Mouse (Mus musculus) hindbrain, embryonic 14.5 days (tissue): ENCODE measurements around the gene Slc39a7. TPM values are rescaled to one million over a fixed set of nuclear protein-coding genes. Genes with fewer than 3 reads are reported as not detected.
"Not testable (repeated sequence)": the region's sequence is repeated elsewhere in the genome, so short reads cannot be mapped to it uniquely, and the experiment has no call there.

Source experiments
- ATAC-seq: fragments of 200-750 bp; cut with Nextera tagmentation; 2 replicates; pipeline ENCODE4 v1.8.0; 2017; ENCODE audit warnings: moderate number of reproducible peaks, mild to moderate bottlenecking, moderate TSS enrichment, moderate library complexity; ENCODE audit not compliant: low FRiP score
- DNase-seq: peaks from one replicate; pipeline ENCODE4 v3.0.0-alpha.2; 2015; ENCODE audit warnings: low spot score
- H3K27ac ChIP-seq: fragments of 300-500 bp; sonication (generic); 2 replicates; pipeline ENCODE4 v1.5.1; 2014; ENCODE audit warnings: mild to moderate bottlenecking, moderate library complexity
- H3K27me3 ChIP-seq: fragments of 300-500 bp; sonication (generic); 2 replicates; pipeline ENCODE4 v1.6.1; 2014; ENCODE audit warnings: mild to moderate bottlenecking, low read length, mixed read lengths; ENCODE audit not compliant: control insufficient read depth, insufficient read depth
- H3K36me3 ChIP-seq: fragments of 300-500 bp; sonication (generic); replicated peaks from 2 replicates; pipeline ENCODE4 v1.6.1; 2014; ENCODE audit not compliant: control insufficient read depth, insufficient read depth
- H3K4me1 ChIP-seq: fragments of 300-500 bp; sonication (generic); replicated peaks from 2 replicates; pipeline ENCODE4 v1.6.1; 2014; ENCODE audit warnings: antibody characterized with exemption, low read length, mixed read lengths; ENCODE audit not compliant: control insufficient read depth, insufficient read depth
- H3K4me2 ChIP-seq: fragments of 300-500 bp; sonication (generic); replicated peaks from 2 replicates; pipeline ENCODE4 v1.6.1; 2014; ENCODE audit warnings: mild to moderate bottlenecking, moderate library complexity
- H3K4me3 ChIP-seq: fragments of 300-500 bp; sonication (generic); replicated peaks from 2 replicates; pipeline ENCODE4 v1.5.1; 2014; ENCODE audit warnings: mild to moderate bottlenecking, low read length
- H3K9ac ChIP-seq: fragments of 300-500 bp; sonication (generic); 2 replicates; pipeline ENCODE4 v1.6.1; 2014
- H3K9me3 ChIP-seq: fragments of 300-500 bp; sonication (generic); 2 replicates; pipeline ENCODE4 v1.6.1; 2016; ENCODE audit warnings: low read length; ENCODE audit not compliant: control insufficient read depth
- WGBS: fragments of 180-500 bp; shearing (Covaris S2); extraction: QIAGEN DNeasy Blood & Tissue Kit; methylation state at CpG from one replicate; pipeline ENCODE4 v1.1.7; 2014; 5-methylcytosine and 5-hydroxymethylcytosine counted together
- polyA plus RNA-seq: library from polyadenylated mRNA; unstranded; fragments of >200 nt; fragmentation: Nextera tagmentation; extraction: Ambion mirVana; gene quantifications from 2 replicates; pipeline ENCODE4 v1.2.1, GENCODE M21; 2014

The Slc39a7 gene
- polyA plus RNA-seq, 1 experiment from 2014 or later, result 87.1 TPM

GRCm38 (mm10) chr17:33998697-33999096, 32.8 kb downstream of the Slc39a7 start:
- WGBS, result 61% methylated on average over 5 of the region's 5 CpGs

DNA sequence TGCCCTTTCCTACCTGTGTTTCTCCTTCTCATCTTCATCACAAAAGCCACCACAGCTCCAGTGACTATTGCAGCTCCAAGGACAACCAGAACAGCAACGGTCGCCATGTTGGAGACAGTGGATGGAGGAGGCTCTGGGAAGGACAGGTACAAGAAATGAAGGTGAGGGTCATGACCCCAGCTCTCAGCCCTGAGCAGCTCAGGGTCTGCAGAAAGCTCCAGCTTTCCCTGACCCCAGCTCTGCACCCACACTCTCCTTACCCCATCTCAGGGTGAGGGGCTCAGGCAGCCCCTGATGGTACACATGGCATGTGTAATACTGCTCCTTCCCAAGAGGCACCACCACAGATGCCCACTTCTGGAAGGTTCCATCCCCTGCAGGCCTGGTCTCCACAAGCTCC, 34.5 kb downstream of the Slc39a7 start:
- not testable (repeated sequence) for H3K36me3 ChIP-seq

More at GRCm38 (mm10) chr17:33998697-33999096, 32.8 kb downstream of the Slc39a7 start:
- H3K4me3 ChIP-seq, ATAC-seq, H3K36me3 ChIP-seq, DNase-seq, H3K4me2 ChIP-seq, H3K9ac ChIP-seq, H3K9me3 ChIP-seq, H3K27ac ChIP-seq, H3K4me1 ChIP-seq: not testable (repeated sequence)
- peaks cover 32% of the 10 kb centered on the region for H3K27me3 ChIP-seq

DNA sequence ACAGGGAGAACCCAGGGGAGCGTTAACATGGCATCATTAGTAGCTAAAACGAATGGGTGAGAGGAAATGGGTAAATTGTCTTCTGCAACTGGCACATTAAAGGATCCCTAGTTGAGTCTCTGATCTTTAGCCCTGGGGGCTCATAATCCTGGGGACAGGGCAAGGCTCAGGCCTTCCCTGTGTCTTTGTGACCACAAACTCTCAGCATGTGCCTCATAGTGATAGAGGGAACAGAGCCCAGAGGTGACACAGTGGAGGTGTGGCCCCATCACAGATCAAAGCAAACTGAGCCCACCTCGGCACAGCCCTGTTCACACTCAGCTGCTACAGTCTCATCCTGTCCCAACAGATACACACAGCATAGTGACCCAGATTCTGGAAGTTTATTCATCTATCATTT, 35.8 kb downstream of the Slc39a7 start:
- no peak overlapping the region for H3K9ac ChIP-seq
- H3K4me2 ChIP-seq, result no peak overlapping the region
- H3K4me3 ChIP-seq, result no peak overlapping the region
- H3K27me3 ChIP-seq, result peaks cover 19% of the 10 kb centered on the region
- peaks cover 9% of the 10 kb centered on the region; the same call in 1 of the 2 replicates for H3K4me1 ChIP-seq
- WGBS, result 79% methylated on average over 3 of the region's 3 CpGs
- no peaks in the 10 kb centered on the region for H3K36me3 ChIP-seq
- DNase-seq, result no peak
- no peak overlapping the region for H3K27ac ChIP-seq
- H3K9me3 ChIP-seq, result no peaks in the 10 kb centered on the region
- no peak for ATAC-seq

More for the DNA sequence above, 34.5 kb downstream of the Slc39a7 start:
- H3K4me3 ChIP-seq, H3K9ac ChIP-seq, H3K4me2 ChIP-seq, H3K9me3 ChIP-seq, DNase-seq, H3K4me1 ChIP-seq, H3K27ac ChIP-seq, ATAC-seq: not testable (repeated sequence)
- peaks cover 32% of the 10 kb centered on the region for H3K27me3 ChIP-seq
- WGBS, result 97% methylated on average over 2 of the region's 2 CpGs

- no peaks in the 10 kb centered on the region for H3K36me3 ChIP-seq
- H3K4me1 ChIP-seq, result peaks cover 6% of the 10 kb centered on the region; the same call in 1 of the 2 replicates
- no peak overlapping the region for H3K9ac ChIP-seq
- ATAC-seq (no peak), DNase-seq (no peak)
- no peak overlapping the region for H3K4me2 ChIP-seq
- H3K27ac ChIP-seq, result no peak overlapping the region
- H3K9me3 ChIP-seq, result no peaks in the 10 kb centered on the region
- WGBS, result 94% methylated on average over 8 of the region's 8 CpGs
- H3K4me3 ChIP-seq, result no peak overlapping the region
- peaks cover 12% of the 10 kb centered on the region for H3K27me3 ChIP-seq
These were observed 36.5 kb downstream of the Slc39a7 start for GRCm38 (mm10) chr17:33994959-33995358.

GRCm38 (mm10) chr17:33991788-33992664, 39.5 kb downstream of the Slc39a7 start:
- Histone ChIP-seq H3K36me3 (no peaks in the 10 kb centered on the region), H3K27me3 (no peaks in the 10 kb centered on the region), H3K9ac (no peak overlapping the region), H3K27ac (no peak overlapping the region), H3K4me3 (no peak overlapping the region), H3K9me3 (no peaks in the 10 kb centered on the region), H3K4me1 (no peaks in the 10 kb centered on the region), H3K4me2 (no peak overlapping the region)
- WGBS, result 32% methylated on average over 10 of the region's 10 CpGs
- ATAC-seq (no peak), DNase-seq (peak; percentile 85)

- 0 out of 2 replicates have a peak overlapping the region, but pooled peaks have one; percentile 67 for H3K9ac ChIP-seq
- ATAC-seq, H3K9me3 ChIP-seq, H3K36me3 ChIP-seq, H3K4me1 ChIP-seq: not testable (repeated sequence)
- H3K4me2 ChIP-seq, result peak overlapping the region; percentile 65
- WGBS, result 7% methylated on average over 8 of the region's 8 CpGs
- peak; percentile 77 for DNase-seq
- peak overlapping the region; percentile 45; the same call in 1 of the 2 replicates for H3K4me3 ChIP-seq
- H3K27ac ChIP-seq, result peak overlapping the region; percentile 95; the same call in 1 of the 2 replicates
- peaks cover 31% of the 10 kb centered on the region for H3K27me3 ChIP-seq
These were observed 49.3 kb downstream of the Slc39a7 start for GRCm38 (mm10) chr17:33982136-33982535.

GRCm38 (mm10) chr17:33981192-33981909, 50.1 kb downstream of the Slc39a7 start:
- Histone ChIP-seq H3K4me3 (peak overlapping the region; percentile 45), H3K27me3 (peaks cover 39% of the 10 kb centered on the region), H3K4me2 (peak overlapping the region; percentile 65), H3K9ac (peak overlapping the region; percentile 67), H3K27ac (peak overlapping the region; percentile 95)
- WGBS, result under 1% methylated on average over 27 of the region's 27 CpGs
- H3K36me3 ChIP-seq, H3K4me1 ChIP-seq, H3K9me3 ChIP-seq: not testable (repeated sequence)
- peak; percentile 93 for DNase-seq
- ATAC-seq, result peak; percentile 96

DNA sequence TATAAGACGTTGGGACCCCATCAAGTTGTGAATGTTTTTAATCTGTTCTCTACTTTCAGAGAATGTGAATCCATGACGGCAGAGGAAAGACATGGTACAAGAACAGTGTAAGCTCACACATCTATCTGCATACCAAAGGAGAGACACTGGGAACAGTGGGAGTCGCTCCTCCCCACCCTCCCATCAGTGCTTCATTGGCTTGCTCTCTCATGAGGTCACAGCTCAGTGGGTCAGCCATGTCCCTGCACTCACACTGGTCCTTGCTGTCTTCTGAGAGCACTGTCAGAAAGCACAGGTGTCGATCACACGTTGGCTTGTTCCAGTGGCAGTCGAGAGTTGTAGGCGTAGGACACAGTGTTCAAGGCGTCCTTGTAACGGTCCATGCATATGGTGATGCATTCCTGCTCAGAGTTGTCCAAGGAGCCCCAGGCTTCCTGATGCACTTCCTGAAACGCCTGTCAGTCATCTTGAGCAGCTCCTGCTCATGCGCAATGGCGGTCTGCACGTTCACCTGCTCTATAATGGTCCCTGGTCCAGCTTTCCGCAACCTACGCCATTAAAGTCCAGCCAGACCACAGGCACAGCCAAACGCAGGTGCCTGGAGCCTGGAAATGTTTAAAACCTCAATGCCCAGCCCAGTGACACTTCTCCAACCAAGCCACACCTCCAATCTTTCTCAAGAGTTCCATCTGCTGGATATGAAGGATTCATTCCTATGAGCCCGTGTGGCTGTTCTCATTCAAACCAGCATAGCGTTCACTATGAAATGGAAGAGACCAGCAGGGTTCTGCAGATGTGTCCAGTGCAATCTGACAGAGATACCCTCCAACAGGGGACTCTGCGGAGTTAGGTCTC, 51.1 kb downstream of the Slc39a7 start:
- Histone ChIP-seq H3K27ac (no peak overlapping the region; the same call in 1 of the 2 replicates), H3K4me3 (no peak overlapping the region), H3K4me1 (peaks cover 5% of the 10 kb centered on the region; the same call in 1 of the 2 replicates), H3K9me3 (no peaks in the 10 kb centered on the region), H3K4me2 (peak overlapping the region; percentile 65; the same call in 1 of the 2 replicates), H3K9ac (0 out of 2 replicates have a peak overlapping the region, but pooled peaks have one; percentile 4), H3K36me3 (no peaks in the 10 kb centered on the region), H3K27me3 (peaks cover 42% of the 10 kb centered on the region)
- 78% methylated on average over 19 of the region's 19 CpGs for WGBS
- ATAC-seq (no peak), DNase-seq (no peak)
